Mouse (Mus musculus): ENCODE data around the gene Gm28308.

GRCm38 (mm10) chr6:52205221-52205620 lies 7.9 kb downstream of the Gm28308 start:
- TF ChIP-seq CTCF (IDR thresholded peaks at IDR 0.05; ENCODE audit: low read depth) (no peak), EP300 (IDR thresholded peaks at IDR 0.05; ENCODE audit: low read depth) (no peak)
